Mouse (Mus musculus) heart, adult 2 months (tissue): ENCODE data around the gene Eml3. TPM values are rescaled to one million over a fixed set of nuclear protein-coding genes. Genes with fewer than 3 reads are reported as not detected.
A peak's percentile ranks its signal among the peaks of the same experiment; 100 is the strongest.

Experiments used
- DNase-seq, 2 experiments: peaks; one replicate each; pipeline ENCODE4 v3.0.0; 2021
- H3K27ac ChIP-seq: fragments of 200-600 bp; 2 replicates; pipeline ENCODE4 v1.8.1; 2022
- H3K27me3 ChIP-seq: fragments of 200-500 bp; 2 replicates; pipeline ENCODE4 v1.6.1; 2012; ENCODE audit warnings: mild to moderate bottlenecking, low read length, inconsistent platforms, mixed read lengths; ENCODE audit not compliant: control insufficient read depth, insufficient read depth
- H3K36me3 ChIP-seq: fragments of 200-500 bp; 2 replicates; pipeline ENCODE4 v1.6.1; 2012; ENCODE audit warnings: low read length, inconsistent platforms; ENCODE audit not compliant: control insufficient read depth, insufficient read depth
- H3K4me1 ChIP-seq: fragments of 200-500 bp; 2 replicates; pipeline ENCODE4 v1.6.1; 2011; ENCODE audit warnings: low read length; ENCODE audit not compliant: control insufficient read depth, insufficient read depth
- H3K4me3 ChIP-seq: fragments of 200-600 bp; 2 replicates; pipeline ENCODE4 v1.8.1; 2022
- H3K79me2 ChIP-seq: fragments of 200-500 bp; replicated peaks from 2 replicates; pipeline ENCODE4 v1.6.1; 2012; ENCODE audit warnings: mild to moderate bottlenecking, inconsistent platforms, low read length, moderate library complexity, mixed read lengths; ENCODE audit not compliant: control insufficient read depth, insufficient read depth
- H3K9ac ChIP-seq: fragments of 200-500 bp; 2 replicates; pipeline ENCODE4 v1.6.1; 2012; ENCODE audit warnings: low read depth, mild to moderate bottlenecking, control low read depth, inconsistent platforms, low read length, mixed read lengths
- CTCF ChIP-seq: fragments of 200-600 bp; IDR thresholded peaks from 2 replicates; pipeline ENCODE4 v1.8.1; 2022; ENCODE audit warnings: antibody characterized with exemption, mild to moderate bottlenecking, moderate library complexity
- EP300 ChIP-seq: fragments of 200-500 bp; IDR thresholded peaks from 2 replicates; pipeline ENCODE4 v1.6.1; 2011; ENCODE audit warnings: low read depth, low read length, control low read depth; ENCODE audit not compliant: insufficient read depth
- POLR2A ChIP-seq: fragments of 200-500 bp; IDR thresholded peaks from 2 replicates; pipeline ENCODE4 v1.6.1; 2011; ENCODE audit warnings: mild to moderate bottlenecking, low read depth, low read length, control low read depth; ENCODE audit not compliant: insufficient read depth
- WGBS: fragments of 180-500 bp; shearing (Covaris S2); methylation state at CpG from one replicate; pipeline ENCODE4 v1.1.7; 2018; 5-methylcytosine and 5-hydroxymethylcytosine counted together
- intact Hi-C: fragments of 180-260 bp; cut with DNase I; formaldehyde crosslinking; loops from one replicate; pipeline ENCODE4 v1.15.1; 2025
- polyA plus RNA-seq: library from polyadenylated mRNA; depleted of rRNA; stranded (reverse); fragments of >200 nt; gene quantifications from 2 replicates; pipeline ENCODE4 v1.2.3, GENCODE M21; 2012
- total RNA-seq, 2 experiments: library from RNA; stranded (reverse); gene quantifications; 2 replicates each; pipeline ENCODE4 v1.2.3; 2021

Eml3 gene
- total and polyA plus RNA-seq, 3 experiments = 7.0 to 17.6 (median 9.7) TPM

- DNase-seq = no peak
- Histone ChIP-seq H3K9ac (no peak overlapping the region), H3K36me3 (peaks cover 25% of the 10 kb centered on the region), H3K27me3 (no peaks in the 10 kb centered on the region), H3K4me3 (no peak overlapping the region), H3K79me2 (no peaks in the 10 kb centered on the region), H3K27ac (no peak overlapping the region), H3K4me1 (peaks cover 2% of the 10 kb centered on the region; the same call in 1 of the 2 replicates)
- TF ChIP-seq POLR2A (no peak), CTCF (peak; percentile 27)
- intact Hi-C loops = no loop called here
- WGBS = 81% methylated on average over 1 of the region's 1 CpGs
Observed at GRCm38 (mm10) chr19:8974638-8975037, 45.3 kb downstream of the Eml3 start.

GRCm38 (mm10) chr19:8975491-8975890, 46.1 kb downstream of the Eml3 start:
- H3K79me2 ChIP-seq = no peaks in the 10 kb centered on the region
- H3K36me3 ChIP-seq = peaks cover 23% of the 10 kb centered on the region
- TF ChIP-seq CTCF (no peak), POLR2A (no peak), EP300 (no peak)
- no peak overlapping the region for H3K9ac ChIP-seq
- no peak overlapping the region for H3K4me3 ChIP-seq
- DNase-seq = no peak
- 80% methylated on average over 2 of the region's 2 CpGs for WGBS
- no peak overlapping the region; the same call in 1 of the 2 replicates for H3K27ac ChIP-seq
- H3K4me1 ChIP-seq = peaks cover 2% of the 10 kb centered on the region
- intact Hi-C loops = no loop called here
- no peaks in the 10 kb centered on the region for H3K27me3 ChIP-seq

GRCm38 (mm10) chr19:8976535-8976934, 47.2 kb downstream of the Eml3 start:
- peak overlapping the region; percentile 54 for H3K27ac ChIP-seq
- no peak overlapping the region for H3K4me3 ChIP-seq

GRCm38 (mm10) chr19:8980771-8981170, 51.4 kb downstream of the Eml3 start:
- H3K4me1 ChIP-seq = peaks cover 32% of the 10 kb centered on the region
- no peak overlapping the region for H3K9ac ChIP-seq
- H3K27ac ChIP-seq = no peak overlapping the region; the same call in 1 of the 2 replicates
- H3K36me3 ChIP-seq = peaks cover 15% of the 10 kb centered on the region
- intact Hi-C loops = no loop called here
- WGBS = 47% methylated on average over 5 of the region's 5 CpGs
- no peak for TF ChIP-seq POLR2A
- no peak for TF ChIP-seq CTCF
- TF ChIP-seq EP300 = no peak
- DNase-seq = peak in 1 of 2 experiments; percentile 60
- H3K79me2 ChIP-seq = no peaks in the 10 kb centered on the region
- H3K27me3 ChIP-seq = no peaks in the 10 kb centered on the region
- H3K4me3 ChIP-seq = no peak overlapping the region

More at GRCm38 (mm10) chr19:8976535-8976934, 47.2 kb downstream of the Eml3 start:
- WGBS = 36% methylated on average over 3 of the region's 3 CpGs
- DNase-seq = peak; percentile 68 to 71
- H3K9ac ChIP-seq = no peak overlapping the region
- intact Hi-C loops = loop anchor here (1.0 kb wide), 3 partner anchors 79 to 134 kb away; no protein-coding TSS in a partner anchor
- H3K27me3 ChIP-seq = no peaks in the 10 kb centered on the region
- peaks cover 10% of the 10 kb centered on the region for H3K4me1 ChIP-seq
- no peaks in the 10 kb centered on the region for H3K79me2 ChIP-seq
- TF ChIP-seq CTCF (peak; percentile 97), POLR2A (no peak), EP300 (peak; percentile 96)
- peaks cover 22% of the 10 kb centered on the region for H3K36me3 ChIP-seq

- peaks cover 30% of the 10 kb centered on the region for H3K4me1 ChIP-seq
- no peaks in the 10 kb centered on the region for H3K27me3 ChIP-seq
- H3K9ac ChIP-seq = no peak overlapping the region
- 0 out of 2 replicates have a peak, but pooled peaks have one; percentile 19 for TF ChIP-seq EP300
- TF ChIP-seq CTCF = no peak
- 48% methylated on average over 2 of the region's 2 CpGs for WGBS
- no peak overlapping the region for H3K4me3 ChIP-seq
- H3K36me3 ChIP-seq = peaks cover 11% of the 10 kb centered on the region
- H3K27ac ChIP-seq = peak overlapping the region; percentile 20; the same call in 1 of the 2 replicates
- no peaks in the 10 kb centered on the region for H3K79me2 ChIP-seq
- intact Hi-C loops = no loop called here
- no peak for DNase-seq
Observed at GRCm38 (mm10) chr19:8981450-8982168, 52.3 kb downstream of the Eml3 start.
